In the genomic region with DNA sequence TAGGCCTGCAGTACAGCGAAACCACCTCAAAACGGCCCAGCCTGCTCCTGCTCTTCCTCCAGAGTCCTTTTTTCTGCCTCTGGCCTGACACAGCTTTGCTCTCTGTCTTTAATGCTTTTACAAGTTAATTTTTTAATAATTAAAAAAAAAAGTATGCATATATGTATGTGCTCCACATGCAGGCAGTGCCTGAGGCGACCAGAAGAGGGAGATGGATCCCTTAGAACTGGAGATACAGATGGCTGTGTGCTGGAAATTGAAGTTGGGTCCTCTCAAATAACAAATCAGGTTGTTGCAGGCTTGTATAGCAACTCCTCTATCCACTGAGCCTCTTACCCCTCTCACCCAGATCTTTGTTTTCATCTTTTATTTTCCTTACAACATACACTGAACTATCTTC, we compare ENCODE assay signal across 20 mouse cellular contexts. TPM values are rescaled to one million over a fixed set of nuclear protein-coding genes. Genes with fewer than 3 reads are reported as not detected.
DNase-seq lines count a peak whose midpoint lies in the region; ATAC-seq and TF ChIP-seq lines count a peak whose summit lies in the region.
"Had no signal": no experiment of that assay in that cellular context is flagged by ENCODE, and none has a peak within 500 bp of the region (broad histone marks: within the 10 kb centered on the region; RNA-seq: fewer than 3 reads in every experiment).

No protein-coding gene starts in this region.

- no peak overlapping the region for H3K4me2 ChIP-seq in intestine, postnatal 0 days (replicated peaks; ENCODE audit: low read depth)
- no peak overlapping the region for H3K4me2 ChIP-seq in intestine, embryonic 16.5 days (ENCODE audit: low read depth, low read length)
- H3K4me2 ChIP-seq: embryonic facial prominence, embryonic 12.5 days; forebrain, embryonic 13.5 days; heart, embryonic 13.5 days; hindbrain, embryonic 15.5 days; liver, embryonic 13.5 days; stomach, embryonic 15.5 days had no signal

- peak; percentile 39 for TF ChIP-seq CTCF in intestine, postnatal 0 days (IDR thresholded peaks at IDR 0.05; ENCODE audit: low read depth)
- TF ChIP-seq CTCF in cortical plate, adult 2 months (IDR thresholded peaks at IDR 0.05; ENCODE audit: extremely low read depth, insufficient read depth, low read length) = 0 out of 2 replicates have a peak, but pooled peaks have one; percentile 0

- H3K4me3 ChIP-seq in intestine, postnatal 0 days (ENCODE audit: low read depth, low read length) = no peak overlapping the region
- H3K4me3 ChIP-seq in intestine, embryonic 16.5 days (ENCODE audit: low read length) = no peak overlapping the region
- no peak overlapping the region for H3K4me3 ChIP-seq in cortical plate, adult 2 months (ENCODE audit: insufficient read depth, low read length)
- H3K4me3 ChIP-seq: embryonic facial prominence, embryonic 12.5 days; forebrain, embryonic 13.5 days; heart, embryonic 13.5 days; hindbrain, embryonic 15.5 days; liver, embryonic 13.5 days; stomach, embryonic 15.5 days had no signal

- no peak for TF ChIP-seq POLR2A in cortical plate, adult 2 months (IDR thresholded peaks at IDR 0.05; ENCODE audit: extremely low read depth, insufficient read depth, low read length)

- H3K4me1 ChIP-seq in intestine, postnatal 0 days (replicated peaks; ENCODE audit: control insufficient read depth, insufficient read depth, low read length) = peaks cover 14% of the 10 kb centered on the region
- H3K4me1 ChIP-seq in intestine, embryonic 16.5 days (ENCODE audit: control insufficient read depth, insufficient read depth, low read length) = peaks cover 18% of the 10 kb centered on the region
- H3K4me1 ChIP-seq in cortical plate, adult 2 months (ENCODE audit: control insufficient read depth, insufficient read depth, low read length) = peaks cover 6% of the 10 kb centered on the region; the same call in 1 of the 2 replicates

- DNase-seq in 3T3-L1 (ENCODE audit: low read depth, low spot score) = peak; percentile 54
- peak; percentile 57 for DNase-seq in CD4-positive helper T cell, adult 2 months (ENCODE audit: low read depth, low spot score)
- no peak for DNase-seq in thymus, postnatal 14 days
- DNase-seq in urinary bladder, postnatal 36 days (ENCODE audit: low spot score in 2 of 2) = no peak
- DNase-seq in gastrocnemius, adult 18-20 months (ENCODE audit: low spot score) = no peak
- DNase-seq: adrenal gland, adult 8-10 months; cerebellum, postnatal 25 days; gastrocnemius, postnatal 14 days; kidney, postnatal 36 days; liver, embryonic 13.5 days; right cerebral cortex, postnatal 25 days had no signal

- ATAC-seq in intestine, postnatal 0 days = no peak
- ATAC-seq in intestine, embryonic 16.5 days = no peak
- ATAC-seq: forebrain, embryonic 13.5 days had no signal

- no peaks in the 10 kb centered on the region for H3K27me3 ChIP-seq in intestine, postnatal 0 days (replicated peaks; ENCODE audit: control insufficient read depth, insufficient read depth, low read length)
- no peaks in the 10 kb centered on the region for H3K27me3 ChIP-seq in intestine, embryonic 16.5 days (replicated peaks; ENCODE audit: control insufficient read depth, insufficient read depth, low read length)
- H3K27me3 ChIP-seq: embryonic facial prominence, embryonic 12.5 days; forebrain, embryonic 13.5 days; heart, embryonic 13.5 days; hindbrain, embryonic 15.5 days; liver, embryonic 13.5 days; stomach, embryonic 15.5 days had no signal

- H3K9me3 ChIP-seq in intestine, postnatal 0 days (ENCODE audit: control insufficient read depth) = no peaks in the 10 kb centered on the region
- H3K9me3 ChIP-seq in intestine, embryonic 16.5 days (ENCODE audit: control insufficient read depth, low read length) = no peaks in the 10 kb centered on the region
- H3K9me3 ChIP-seq: embryonic facial prominence, embryonic 12.5 days; forebrain, embryonic 13.5 days; heart, embryonic 13.5 days; hindbrain, embryonic 15.5 days; liver, embryonic 13.5 days; stomach, embryonic 15.5 days had no signal

- WGBS in intestine, postnatal 0 days = 97% methylated on average over 3 of the region's 3 CpGs
- 95% methylated on average over 3 of the region's 3 CpGs for WGBS in intestine, embryonic 16.5 days

- peaks cover 6% of the 10 kb centered on the region for H3K36me3 ChIP-seq in intestine, postnatal 0 days (ENCODE audit: control insufficient read depth, insufficient read depth)
- H3K36me3 ChIP-seq in intestine, embryonic 16.5 days (ENCODE audit: control insufficient read depth, insufficient read depth, low read length) = peaks cover 4% of the 10 kb centered on the region; the same call in 1 of the 2 replicates

- H3K27ac ChIP-seq in intestine, postnatal 0 days (ENCODE audit: low read depth, low read length) = no peak overlapping the region
- H3K27ac ChIP-seq in intestine, embryonic 16.5 days (ENCODE audit: low read length) = no peak overlapping the region
- no peak overlapping the region for H3K27ac ChIP-seq in cortical plate, adult 2 months (ENCODE audit: insufficient read depth, low read length)
- H3K27ac ChIP-seq: embryonic facial prominence, embryonic 12.5 days; forebrain, embryonic 13.5 days; heart, embryonic 13.5 days; hindbrain, embryonic 15.5 days; liver, embryonic 13.5 days; stomach, embryonic 15.5 days had no signal

- H3K9ac ChIP-seq in intestine, postnatal 0 days (ENCODE audit: low read depth, low read length) = no peak overlapping the region
- no peak overlapping the region for H3K9ac ChIP-seq in intestine, embryonic 16.5 days (ENCODE audit: low read depth, low read length)
- H3K9ac ChIP-seq: embryonic facial prominence, embryonic 12.5 days; forebrain, embryonic 13.5 days; heart, embryonic 13.5 days; hindbrain, embryonic 15.5 days; liver, embryonic 13.5 days; stomach, embryonic 15.5 days had no signal

RNA-seq across cellular contexts. Expression of gene Zfp672, which starts 3.4 kb away (rescaled TPM):
- 32.0 and 33.8 TPM in 2 replicates for polyA plus RNA-seq in intestine, postnatal 0 days (2015; fragmentation: Nextera tagmentation; extraction: Ambion mirVana)
- polyA plus RNA-seq in intestine, embryonic 16.5 days (2015; fragmentation: Nextera tagmentation; extraction: Ambion mirVana) = 35.4 and 35.5 TPM in 2 replicates
- polyA plus RNA-seq in cortical plate, adult 2 months (2012; rRNA removed) = 50.2 and 50.7 TPM in 2 replicates
- total RNA-seq in gastrocnemius, adult 18-20 months (2021) = 10 to 100 TPM; 33.2 to 45.7 TPM

RNA-seq across cellular contexts. Expression of gene Sh3bp5l, which starts 3.7 kb away (rescaled TPM):
- 13.2 and 14.7 TPM in 2 replicates for polyA plus RNA-seq in intestine, postnatal 0 days (2015; fragmentation: Nextera tagmentation; extraction: Ambion mirVana)
- polyA plus RNA-seq in intestine, embryonic 16.5 days (2015; fragmentation: Nextera tagmentation; extraction: Ambion mirVana) = 28.3 TPM in 2 replicates
- polyA plus RNA-seq in cortical plate, adult 2 months (2012; rRNA removed) = 42.4 and 44.6 TPM in 2 replicates
- 10 to 100 TPM; 22.4 to 23.3 TPM for total RNA-seq in gastrocnemius, adult 18-20 months (2021)

RNA-seq across cellular contexts. Expression of gene Zfp692, which starts 19.9 kb away (rescaled TPM):
- 3.9 and 4.7 TPM in 2 replicates for polyA plus RNA-seq in intestine, postnatal 0 days (2015; fragmentation: Nextera tagmentation; extraction: Ambion mirVana)
- 20.7 and 22.0 TPM in 2 replicates for polyA plus RNA-seq in intestine, embryonic 16.5 days (2015; fragmentation: Nextera tagmentation; extraction: Ambion mirVana)
- polyA plus RNA-seq in cortical plate, adult 2 months (2012; rRNA removed) = 65.6 and 77.1 TPM in 2 replicates
- total RNA-seq in gastrocnemius, adult 18-20 months (2021) = 1 to 10 TPM; 3.9 to 4.1 TPM

RNA-seq across cellular contexts. Expression of gene Lypd8, which starts 52.1 kb away (rescaled TPM):
- 1,454 and 1,717 TPM in 2 replicates for polyA plus RNA-seq in intestine, postnatal 0 days (2015; fragmentation: Nextera tagmentation; extraction: Ambion mirVana)
- polyA plus RNA-seq in intestine, embryonic 16.5 days (2015; fragmentation: Nextera tagmentation; extraction: Ambion mirVana) = 1,405 and 1,451 TPM in 2 replicates
- 0.08 and 0.11 TPM in 2 replicates for polyA plus RNA-seq in cortical plate, adult 2 months (2012; rRNA removed)
- not detected for total RNA-seq in gastrocnemius, adult 18-20 months (2021)
- total RNA-seq: adrenal gland, adult 8-10 months; gastrocnemius, postnatal 14 days; megakaryocyte, adult 5-6 weeks had no signal
- polyA plus RNA-seq: embryonic facial prominence, embryonic 12.5 days; heart, embryonic 13.5 days; hindbrain, embryonic 15.5 days; liver, embryonic 13.5 days had no signal

RNA-seq across cellular contexts. Expression of gene 4930438A08Rik, which starts 52.2 kb away (rescaled TPM):
- polyA plus RNA-seq in intestine, postnatal 0 days (2015; fragmentation: Nextera tagmentation; extraction: Ambion mirVana) = not detected in 2 replicates
- polyA plus RNA-seq in intestine, embryonic 16.5 days (2015; fragmentation: Nextera tagmentation; extraction: Ambion mirVana) = not detected in 2 replicates
- polyA plus RNA-seq in cortical plate, adult 2 months (2012; rRNA removed) = not detected in 2 replicates
- not detected for total RNA-seq in gastrocnemius, adult 18-20 months (2021)
- total RNA-seq: adrenal gland, adult 8-10 months; gastrocnemius, postnatal 14 days had no signal
- polyA plus RNA-seq: forebrain, embryonic 13.5 days; heart, embryonic 13.5 days; hindbrain, embryonic 15.5 days had no signal

Comparison
In these comparisons a context has a peak if more than half of its experiments do, and no peak if none do; other contexts are left out.
1. DNase-seq: peak in 3T3-L1 (single experiment) and CD4-positive helper T cell, adult 2 months (single experiment); none in thymus, postnatal 14 days (single experiment), urinary bladder, postnatal 36 days (0 of 2) and gastrocnemius, adult 18-20 months (single experiment).